Mouse (Mus musculus): Measurements from ENCODE around the gene Cdkn2b. TPM values are rescaled to one million over a fixed set of nuclear protein-coding genes. Genes with fewer than 3 reads are reported as not detected.

Cdkn2b gene
- 6.9 TPM for polyA plus RNA-seq (2014; fragmentation: Illumina TruSeq; extraction: RNeasy Lipid Tissue Mini Kit (QIAGEN cat#74804); ENCODE audit: low read depth, low replicate concordance)

DNA sequence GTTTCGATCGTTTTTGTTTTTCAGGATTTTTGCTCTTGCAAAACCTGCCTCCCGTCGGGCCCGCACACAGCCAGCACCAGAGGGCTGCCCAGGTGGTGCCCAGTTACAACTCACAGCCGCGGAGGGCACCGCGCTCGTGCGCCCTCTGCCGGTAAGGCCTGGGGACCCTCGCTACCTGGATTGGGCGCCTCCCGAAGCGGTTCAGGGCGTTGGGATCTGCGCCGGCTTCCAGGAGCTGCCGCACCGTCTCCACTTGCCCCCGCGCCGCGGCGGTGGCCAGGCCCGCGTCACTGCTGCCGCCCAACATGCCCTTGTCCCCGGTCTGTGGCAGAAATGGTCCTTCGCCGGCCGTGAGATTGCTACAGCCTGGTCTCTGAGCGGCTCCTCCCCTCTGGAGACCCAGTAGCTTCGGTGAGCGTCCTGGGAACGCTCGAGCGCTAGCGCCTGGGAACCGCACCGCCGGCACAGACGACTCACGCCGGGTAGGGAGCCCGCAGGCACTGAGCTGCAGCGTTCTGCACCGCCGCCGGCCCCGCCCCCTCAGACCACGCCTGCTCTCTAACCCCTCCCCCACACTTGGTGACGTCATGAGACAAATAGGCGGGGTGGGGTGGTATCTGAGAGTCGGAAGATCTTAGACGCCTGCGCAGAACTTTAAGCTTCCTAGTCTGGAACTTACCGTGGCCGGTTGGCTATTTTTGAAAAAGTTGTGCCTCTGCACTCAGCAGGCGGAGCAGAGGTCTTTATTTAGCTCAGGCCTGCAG, at the start of gene Cdkn2b:
Gene Cdkn2b (minus strand): TSS at position 549 of the 764 bp plus-strand sequence.

GRCm38 (mm10) chr4:89294486-89295440, 16.1 kb downstream of the Cdkn2b start, which contains the start of gene Cdkn2a:
Cdkn2a (minus strand) TSS chr4:89294653.

Other genes starting within 250 kb of the Cdkn2b start
- gene Mtap, start 173.9 kb downstream of the Cdkn2b start, polyA plus RNA-seq (2014; fragmentation: Illumina TruSeq; extraction: RNeasy Lipid Tissue Mini Kit (QIAGEN cat#74804); ENCODE audit: low read depth, low replicate concordance) = 17.5 TPM
- gene Cdkn2a, start 16.4 kb downstream of the Cdkn2b start, polyA plus RNA-seq (2014; fragmentation: Illumina TruSeq; extraction: RNeasy Lipid Tissue Mini Kit (QIAGEN cat#74804); ENCODE audit: low read depth, low replicate concordance) = 0.38 TPM